Mouse (Mus musculus) common myeloid progenitor, adult 5-6 weeks (primary cell): ENCODE measurements at regions not wholly inside any gene's neighbourhood (a gene's known extent, or its start where the extent isn't known, plus 50 kb on each side); places are given as distances from the start of the nearest gene placed in this dataset.

Source experiments
- ATAC-seq: replicated peaks from 2 replicates; pipeline ENCODE4 v1.8.0; 2016; ENCODE audit warnings: low read depth, mild to moderate bottlenecking, moderate TSS enrichment, inconsistent platforms; ENCODE audit not compliant: poor library complexity, severe bottlenecking

DNA sequence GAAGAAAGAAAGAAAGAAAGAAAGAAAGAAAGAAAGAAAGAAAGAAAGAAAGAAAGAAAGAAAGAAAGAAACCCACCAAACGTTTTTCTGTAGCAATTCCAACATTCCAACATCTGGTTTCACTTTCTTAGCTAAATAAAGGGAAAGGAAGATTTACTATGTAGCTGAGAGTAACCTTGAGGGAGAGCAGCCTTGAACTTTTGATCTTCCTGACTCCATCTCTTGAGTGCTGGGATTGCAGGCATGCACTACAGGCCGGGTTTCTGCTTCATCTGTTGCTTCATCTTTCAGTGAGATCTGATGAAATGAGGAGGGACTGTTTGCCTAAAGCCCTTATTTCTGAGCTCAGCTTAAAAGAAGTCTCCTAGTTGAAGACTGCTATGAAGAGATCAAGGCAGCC lies 57.8 kb upstream of the Tmem164 start:
- ATAC-seq = no peak

DNA sequence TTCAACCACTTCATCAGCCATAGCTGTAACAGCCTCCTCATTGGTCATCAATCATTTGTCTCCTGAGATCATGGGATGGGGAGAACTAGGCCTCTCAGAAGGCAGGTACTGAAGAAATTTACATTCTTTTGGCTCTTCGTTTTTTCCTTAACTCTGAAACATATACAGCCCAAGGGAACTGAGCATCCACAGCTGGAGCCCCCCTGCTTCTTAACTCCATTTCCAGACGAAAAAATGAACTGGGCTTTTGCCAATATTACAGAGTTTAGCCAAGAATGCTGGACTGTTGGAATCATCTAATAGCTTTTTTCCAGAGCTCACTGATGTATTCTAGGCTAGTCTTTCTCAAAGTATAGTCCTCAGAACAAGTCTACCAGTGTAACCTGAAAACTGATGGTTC lies 57.3 kb upstream of the Tmem164 start:
- no peak for ATAC-seq
